Mouse (Mus musculus): Measurements from ENCODE around the gene Jtb.

Gene Jtb

DNA sequence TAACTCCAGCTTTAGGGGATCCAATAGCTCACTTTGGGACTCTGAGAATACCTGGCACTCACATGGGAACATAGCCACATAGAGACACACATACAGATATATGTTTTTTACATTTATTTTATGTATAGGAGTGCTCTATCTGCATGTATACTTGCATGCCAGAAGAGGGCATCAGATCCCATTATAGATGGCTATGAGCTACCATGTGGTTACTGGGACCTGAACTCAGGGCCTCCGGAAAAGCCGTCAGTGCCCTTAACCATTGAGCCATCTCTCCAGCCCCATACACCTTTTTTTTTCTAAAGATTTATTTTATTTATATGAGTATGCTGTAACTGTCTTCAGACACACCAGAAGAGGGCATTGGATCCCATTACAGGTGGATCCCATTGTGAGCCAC lies 52.8 kb downstream of the Jtb start:
- H3K4me3 ChIP-seq (replicated peaks; ENCODE audit: low read length) = no peak overlapping the region
- peaks cover 18% of the 10 kb centered on the region for H3K36me3 ChIP-seq (ENCODE audit: insufficient read depth, low read length)
- TF ChIP-seq POU5F1 (IDR thresholded peaks at IDR 0.05; ENCODE audit: borderline replicate concordance, low read length) = no peak
- TF ChIP-seq NANOG (IDR thresholded peaks at IDR 0.05; ENCODE audit: borderline replicate concordance, low read length) = no peak
- no peak for TF ChIP-seq CTCF (conservative IDR thresholded peaks at IDR 0.05; ENCODE audit: low read length)
- no peaks in the 10 kb centered on the region; the same call in 1 of the 2 replicates for H3K4me1 ChIP-seq (replicated peaks; ENCODE audit: low read depth, low read length)
- H3K27me3 ChIP-seq (ENCODE audit: insufficient read depth, low read length) = no peaks in the 10 kb centered on the region
- H3K9me3 ChIP-seq (ENCODE audit: low read length) = no peaks in the 10 kb centered on the region

Data from E14TG2a.4 (cell line).